Mouse (Mus musculus) small intestine, adult 2 months (tissue): ENCODE results near the gene Myo1a.

Experiments used
- CTCF ChIP-seq: fragments of 200-500 bp; IDR thresholded peaks from 2 replicates; pipeline ENCODE4 v1.5.1; 2012; ENCODE audit warnings: low read depth, mild to moderate bottlenecking, control low read depth, inconsistent platforms, low read length, moderate library complexity, mixed read lengths; ENCODE audit not compliant: insufficient replicate concordance, insufficient read length; ENCODE audit errors: extremely low read depth
- POLR2A ChIP-seq: fragments of 200-500 bp; IDR thresholded peaks from 2 replicates; pipeline ENCODE4 v1.6.1; 2012; ENCODE audit warnings: low read depth, mild to moderate bottlenecking, control low read depth, inconsistent platforms, low read length, moderate library complexity

DNA sequence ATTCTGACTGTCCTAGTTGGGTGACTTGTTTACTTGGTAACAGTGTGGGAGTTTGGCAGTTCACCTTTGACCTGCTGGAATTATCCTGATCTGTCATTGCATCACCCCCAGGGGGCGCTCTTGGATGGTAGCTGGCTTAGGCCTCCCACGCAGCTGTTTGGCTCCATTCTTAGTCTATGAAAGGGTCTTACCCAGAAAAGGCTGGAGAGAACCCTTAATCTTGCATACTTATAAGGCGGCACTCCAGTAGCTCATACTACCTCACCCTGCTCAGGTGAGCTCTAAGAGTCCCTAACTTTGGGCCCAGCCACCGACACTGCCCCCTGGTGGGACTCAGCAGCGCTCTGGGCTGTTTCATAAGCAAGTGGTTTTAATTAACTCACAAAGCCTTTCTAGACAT lies 39.7 kb downstream of the Myo1a start:
- TF ChIP-seq CTCF, result peak; percentile 97; the same call in 1 of the 2 replicates
- no peak for TF ChIP-seq POLR2A
